Comparison of ENCODE assay signal across 26 mouse cellular contexts in genomic region chr12:24907894-24908293, GRCm38 (mm10).
DNase-seq lines count a peak whose midpoint lies in the region; ATAC-seq and TF ChIP-seq lines count a peak whose summit lies in the region.
"Had no signal": no experiment of that assay in that cellular context is flagged by ENCODE, and none has a peak within 500 bp of the region (broad histone marks: within the 10 kb centered on the region; RNA-seq: fewer than 3 reads in every experiment).

No protein-coding gene starts in this region.

- no peak overlapping the region for H3K4me3 ChIP-seq in heart, embryonic 12.5 days
- no peak overlapping the region for H3K4me3 ChIP-seq in heart, embryonic 16.5 days (ENCODE audit: low read length)
- no peak overlapping the region for H3K4me3 ChIP-seq in kidney, embryonic 14.5 days (ENCODE audit: low read length)
- H3K4me3 ChIP-seq in kidney, adult 2 months (ENCODE audit: insufficient read depth, low read depth, low read length), result no peak overlapping the region
- no peak overlapping the region for H3K4me3 ChIP-seq in lung, embryonic 16.5 days (ENCODE audit: low read length)
- H3K4me3 ChIP-seq in lung, adult 2 months (replicated peaks; ENCODE audit: extremely low read depth, low read depth, low read length), result no peak overlapping the region
- H3K4me3 ChIP-seq: embryonic facial prominence, embryonic 12.5 days; embryonic facial prominence, embryonic 15.5 days; gastrocnemius, adult 2 months; heart, embryonic 13.5 days; hindbrain, embryonic 12.5 days; hindbrain, embryonic 15.5 days had no signal

- H3K36me3 ChIP-seq in heart, embryonic 12.5 days, result peaks cover 19% of the 10 kb centered on the region
- H3K36me3 ChIP-seq in heart, embryonic 16.5 days (ENCODE audit: control insufficient read depth, insufficient read depth), result 0 out of 2 replicates have a peak, but pooled peaks cover under 1% of the 10 kb centered on the region
- peaks cover 2% of the 10 kb centered on the region; the same call in 1 of the 2 replicates for H3K36me3 ChIP-seq in kidney, embryonic 14.5 days (ENCODE audit: control insufficient read depth, insufficient read depth, low read length)
- H3K36me3 ChIP-seq in kidney, adult 2 months (ENCODE audit: control insufficient read depth, insufficient read depth, low read length), result no peaks in the 10 kb centered on the region
- H3K36me3 ChIP-seq in lung, embryonic 16.5 days (ENCODE audit: control insufficient read depth, insufficient read depth, low read length), result peaks cover 2% of the 10 kb centered on the region; the same call in 1 of the 2 replicates

- peaks cover 31% of the 10 kb centered on the region for H3K4me1 ChIP-seq in heart, embryonic 12.5 days (replicated peaks)
- peaks cover 26% of the 10 kb centered on the region for H3K4me1 ChIP-seq in heart, embryonic 16.5 days (ENCODE audit: control insufficient read depth, insufficient read depth, low read length)
- no peaks in the 10 kb centered on the region for H3K4me1 ChIP-seq in kidney, embryonic 14.5 days (ENCODE audit: control insufficient read depth, insufficient read depth, low read length)
- H3K4me1 ChIP-seq in kidney, adult 2 months (ENCODE audit: control insufficient read depth, insufficient read depth, low read length), result no peaks in the 10 kb centered on the region; the same call in 1 of the 2 replicates
- peaks cover 15% of the 10 kb centered on the region for H3K4me1 ChIP-seq in lung, embryonic 16.5 days (replicated peaks; ENCODE audit: control insufficient read depth, insufficient read depth, low read length)
- H3K4me1 ChIP-seq in lung, adult 2 months (ENCODE audit: control insufficient read depth, insufficient read depth, low read length), result peaks cover 5% of the 10 kb centered on the region
- H3K4me1 ChIP-seq: hindbrain, embryonic 15.5 days had no signal

- peak; percentile 70 for DNase-seq in heart, adult 11 months
- no peak for DNase-seq in heart, postnatal 36 days
- DNase-seq in kidney, adult 2 months, result no peak
- no peak for DNase-seq in lung, adult 2 months
- DNase-seq: adrenal gland, postnatal 14 days; cerebellum, adult 11 months; cerebellum, adult 2 months; cerebellum, adult 9-11 months; cerebellum, postnatal 25 days; forebrain, postnatal 0 days; gastrocnemius, adult 2 months; gastrocnemius, postnatal 14 days; heart, adult 18-20 months had no signal

- H3K9me3 ChIP-seq in heart, embryonic 12.5 days (replicated peaks), result no peaks in the 10 kb centered on the region
- H3K9me3 ChIP-seq in heart, embryonic 16.5 days (replicated peaks; ENCODE audit: control insufficient read depth, low read length), result no peaks in the 10 kb centered on the region
- no peaks in the 10 kb centered on the region for H3K9me3 ChIP-seq in kidney, embryonic 14.5 days (ENCODE audit: control insufficient read depth, low read length)
- no peaks in the 10 kb centered on the region for H3K9me3 ChIP-seq in lung, embryonic 16.5 days (ENCODE audit: control insufficient read depth, low read length)
- H3K9me3 ChIP-seq: embryonic facial prominence, embryonic 12.5 days; embryonic facial prominence, embryonic 15.5 days; G1E; heart, embryonic 13.5 days; hindbrain, embryonic 12.5 days; hindbrain, embryonic 15.5 days had no signal

- no peak overlapping the region for H3K9ac ChIP-seq in heart, embryonic 12.5 days
- no peak overlapping the region for H3K9ac ChIP-seq in heart, embryonic 16.5 days (ENCODE audit: low read length)
- no peak overlapping the region for H3K9ac ChIP-seq in kidney, embryonic 14.5 days (ENCODE audit: low read depth, low read length)
- no peak overlapping the region for H3K9ac ChIP-seq in lung, embryonic 16.5 days (ENCODE audit: low read length)
- H3K9ac ChIP-seq: embryonic facial prominence, embryonic 12.5 days; embryonic facial prominence, embryonic 15.5 days; forebrain, postnatal 0 days; heart, embryonic 13.5 days; hindbrain, embryonic 12.5 days; hindbrain, embryonic 15.5 days had no signal

- TF ChIP-seq POLR2A in kidney, adult 2 months (IDR thresholded peaks at IDR 0.05; ENCODE audit: low read depth, low read length), result no peak
- no peak for TF ChIP-seq POLR2A in lung, adult 2 months (IDR thresholded peaks at IDR 0.05; ENCODE audit: borderline replicate concordance, extremely low read depth, low read depth, low read length)

- no peak overlapping the region for H3K4me2 ChIP-seq in heart, embryonic 12.5 days
- H3K4me2 ChIP-seq in heart, embryonic 16.5 days (ENCODE audit: low read depth, low read length), result no peak overlapping the region
- no peak overlapping the region for H3K4me2 ChIP-seq in kidney, embryonic 14.5 days (replicated peaks; ENCODE audit: low read depth, low read length)
- H3K4me2 ChIP-seq in lung, embryonic 16.5 days (ENCODE audit: low read depth, low read length), result no peak overlapping the region
- H3K4me2 ChIP-seq: embryonic facial prominence, embryonic 12.5 days; embryonic facial prominence, embryonic 15.5 days; heart, embryonic 13.5 days; hindbrain, embryonic 12.5 days; hindbrain, embryonic 15.5 days had no signal

- no peak overlapping the region for H3K27ac ChIP-seq in heart, embryonic 12.5 days (ENCODE audit: poor library complexity, severe bottlenecking)
- H3K27ac ChIP-seq in heart, embryonic 16.5 days (ENCODE audit: low read length), result peak overlapping the region; percentile 28; the same call in 1 of the 2 replicates
- no peak overlapping the region for H3K27ac ChIP-seq in kidney, embryonic 14.5 days (ENCODE audit: low read depth, low read length)
- no peak overlapping the region for H3K27ac ChIP-seq in kidney, adult 2 months (ENCODE audit: insufficient read depth, low read depth, low read length)
- H3K27ac ChIP-seq in lung, embryonic 16.5 days (ENCODE audit: low read length), result no peak overlapping the region
- H3K27ac ChIP-seq: embryonic facial prominence, embryonic 12.5 days; embryonic facial prominence, embryonic 15.5 days; gastrocnemius, adult 2 months; heart, embryonic 13.5 days; hindbrain, embryonic 12.5 days; hindbrain, embryonic 15.5 days had no signal

- ATAC-seq in heart, embryonic 12.5 days (ENCODE audit: insufficient number of reproducible peaks, low FRiP score), result no peak
- ATAC-seq in heart, embryonic 16.5 days (replicated peaks; ENCODE audit: extremely low read depth, insufficient read depth, low FRiP score), result peak; percentile 61
- ATAC-seq in kidney, embryonic 14.5 days (ENCODE audit: low FRiP score, low TSS enrichment), result 0 out of 2 replicates have a peak, but pooled peaks have one; percentile 39
- peak; percentile 12; the same call in 1 of the 2 replicates for ATAC-seq in lung, embryonic 16.5 days (ENCODE audit: low read depth)
- ATAC-seq: forebrain, embryonic 14.5 days; forebrain, postnatal 0 days; intestine, postnatal 0 days; Patski had no signal

- intact Hi-C loops in heart, postnatal 36 days (cut with DNase I), result no loop called here

- no peak for TF ChIP-seq CTCF in kidney, adult 2 months (conservative IDR thresholded peaks at IDR 0.05; ENCODE audit: insufficient read depth, insufficient read length, low read depth, low read length)
- no peak for TF ChIP-seq CTCF in lung, adult 2 months (IDR thresholded peaks at IDR 0.05; ENCODE audit: insufficient read depth, low read length)

- 74% methylated on average over 2 of the region's 2 CpGs for WGBS in heart, embryonic 12.5 days
- 50% methylated on average over 2 of the region's 2 CpGs for WGBS in heart, embryonic 16.5 days
- 97% methylated on average over 2 of the region's 2 CpGs for WGBS in kidney, embryonic 14.5 days
- WGBS in kidney, adult 2 months, result 88% methylated on average over 2 of the region's 2 CpGs
- WGBS in lung, embryonic 16.5 days, result 81% methylated on average over 2 of the region's 2 CpGs
- WGBS in lung, adult 2 months, result 81% methylated on average over 2 of the region's 2 CpGs

- no peaks in the 10 kb centered on the region for H3K27me3 ChIP-seq in heart, embryonic 12.5 days (replicated peaks)
- no peaks in the 10 kb centered on the region for H3K27me3 ChIP-seq in heart, embryonic 16.5 days (ENCODE audit: control insufficient read depth, insufficient read depth, low read length)
- H3K27me3 ChIP-seq in kidney, embryonic 14.5 days (ENCODE audit: control insufficient read depth, insufficient read depth, low read length), result no peaks in the 10 kb centered on the region
- no peaks in the 10 kb centered on the region for H3K27me3 ChIP-seq in kidney, adult 2 months (replicated peaks; ENCODE audit: control insufficient read depth, insufficient read depth, low read length)
- no peaks in the 10 kb centered on the region for H3K27me3 ChIP-seq in lung, embryonic 16.5 days (ENCODE audit: control insufficient read depth, insufficient read depth, low read depth, low read length)
- H3K27me3 ChIP-seq: embryonic facial prominence, embryonic 12.5 days; embryonic facial prominence, embryonic 15.5 days; heart, embryonic 13.5 days; hindbrain, embryonic 12.5 days; hindbrain, embryonic 15.5 days; Patski had no signal
